18 mouse cellular contexts compared by ENCODE assay signal in the genomic region with DNA sequence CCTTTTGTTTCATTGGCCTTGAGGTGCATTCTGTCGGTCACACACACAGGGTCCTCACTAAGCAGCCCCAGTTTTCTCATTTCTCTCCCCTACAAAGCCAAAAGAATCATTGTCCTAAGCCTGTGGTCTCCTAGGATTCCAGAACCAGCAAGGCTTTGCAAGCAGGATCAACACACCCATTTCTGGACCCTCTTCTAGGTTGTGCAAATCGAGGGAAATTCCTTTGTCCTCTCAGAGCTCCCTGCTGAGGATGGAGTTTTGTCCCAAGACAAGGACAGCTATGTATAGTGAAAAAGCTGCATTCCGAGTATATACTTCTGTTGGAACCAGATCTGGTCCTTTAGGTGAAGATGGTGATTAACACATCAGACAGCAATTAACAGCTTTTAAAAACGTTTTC.
"Had no signal": no experiment of that assay in that cellular context is flagged by ENCODE, and none has a peak within 500 bp of the region (broad histone marks: within the 10 kb centered on the region; RNA-seq: fewer than 3 reads in every experiment).

No protein-coding gene starts in this region.

- H3K36me3 ChIP-seq: lung, embryonic 15.5 days; midbrain, embryonic 12.5 days; neural tube, embryonic 12.5 days had no signal

- H3K9ac ChIP-seq: liver, postnatal 0 days; lung, embryonic 15.5 days; midbrain, embryonic 12.5 days; neural tube, embryonic 12.5 days had no signal

- H3K9me3 ChIP-seq: lung, embryonic 15.5 days; midbrain, embryonic 12.5 days; neural tube, embryonic 12.5 days had no signal

- H3K4me2 ChIP-seq: lung, embryonic 15.5 days; midbrain, embryonic 12.5 days; neural tube, embryonic 12.5 days had no signal

- H3K27ac ChIP-seq: lung, embryonic 15.5 days; macrophage; midbrain, embryonic 12.5 days; neural tube, embryonic 12.5 days had no signal

- ATAC-seq: liver, postnatal 0 days; lung, postnatal 0 days; midbrain, embryonic 16.5 days had no signal

- DNase-seq: liver, postnatal 0 days; lung, adult 2 months; lung, postnatal 14 days; lung, postnatal 36 days; midbrain, embryonic 14.5 days; right cerebral cortex, postnatal 14 days; spleen, adult 18-20 months; thymus, adult 18-20 months; thymus, postnatal 14 days; thymus, postnatal 36 days had no signal

- H3K4me3 ChIP-seq: lung, embryonic 15.5 days; megakaryocyte, embryonic 14.5 days; midbrain, embryonic 12.5 days; myocyte; neural tube, embryonic 12.5 days had no signal
